Mouse (Mus musculus) WW6 (cell line): ENCODE results near the gene Appl2.
"Not testable (repeated sequence)": the region's sequence is repeated elsewhere in the genome, so short reads cannot be mapped to it uniquely, and the experiment has no call there.

ENCODE experiments used
- DNase-seq: peaks from one replicate; pipeline ENCODE4 v3.0.0-alpha.2; 2013; ENCODE audit warnings: low read depth, low spot score

Appl2 gene

DNA sequence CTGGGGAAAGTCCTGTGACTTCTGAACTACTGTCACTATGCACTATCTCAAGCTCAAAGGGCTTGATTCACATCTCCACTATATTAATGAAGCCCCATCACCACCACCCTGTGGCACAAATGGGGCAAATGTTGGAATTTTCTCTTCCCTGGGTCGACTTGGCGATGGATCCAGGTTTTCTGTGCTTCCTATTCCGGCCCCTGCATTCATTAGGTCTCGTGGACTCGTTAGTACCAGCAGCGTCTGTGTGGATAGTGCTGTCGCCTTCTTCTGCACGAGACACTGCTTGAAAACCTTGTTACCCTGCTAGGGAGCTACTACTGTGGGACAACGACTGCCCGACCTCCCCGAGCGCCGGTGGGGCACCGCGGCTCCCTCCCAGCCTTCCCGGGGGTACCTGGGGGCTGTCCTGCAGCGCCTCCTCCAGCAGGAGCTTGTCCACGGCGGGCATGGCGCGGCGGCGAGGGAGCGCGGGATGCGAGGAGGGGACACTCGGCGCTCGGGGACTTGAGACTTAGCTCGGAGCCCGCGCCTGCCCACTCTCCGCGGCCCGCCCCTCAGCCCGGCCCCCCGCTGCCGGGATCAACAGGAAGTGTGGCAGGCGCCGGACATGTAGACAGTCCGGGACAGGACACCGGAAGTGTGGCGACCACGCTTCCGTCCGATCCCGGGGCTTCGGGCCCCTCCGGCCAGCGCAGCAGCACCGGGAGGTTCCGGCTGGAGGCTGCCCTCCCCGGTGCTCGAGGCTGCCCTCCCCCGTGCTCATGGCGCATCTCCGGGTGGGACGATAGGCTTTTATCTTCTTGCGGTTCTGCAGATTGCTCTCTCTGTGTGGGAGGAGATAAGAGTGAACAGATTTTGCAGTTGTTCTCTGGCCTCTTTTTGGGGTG lies at the start of gene Appl2:
Appl2 (minus strand) TSS at position 608 of the 890 bp plus-strand sequence.
- peak; percentile 26 for DNase-seq

DNA sequence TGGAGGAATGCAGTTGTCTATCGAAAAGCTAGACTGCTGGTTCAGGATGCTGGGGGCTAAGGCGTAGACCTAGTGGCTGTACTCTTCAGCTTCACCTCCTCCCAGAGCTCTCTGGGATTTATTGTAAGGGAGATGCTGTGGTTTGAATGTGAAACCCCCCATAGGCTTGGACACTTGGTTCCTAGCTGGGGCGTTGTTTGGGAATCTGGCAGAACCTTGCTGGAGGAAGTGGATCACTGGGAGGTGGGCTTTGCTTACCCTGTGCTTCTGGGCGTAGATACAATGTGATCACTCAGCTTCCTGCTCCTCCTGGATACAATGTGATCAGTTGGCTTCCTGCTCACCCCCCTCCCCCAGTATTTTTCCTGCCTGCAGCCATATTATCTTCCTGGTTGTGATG lies 47.7 kb upstream of the Appl2 start:
- no peak for DNase-seq

GRCm38 (mm10) chr10:83692175-83692895 lies 43.8 kb upstream of the Appl2 start:
- no peak for DNase-seq

DNA sequence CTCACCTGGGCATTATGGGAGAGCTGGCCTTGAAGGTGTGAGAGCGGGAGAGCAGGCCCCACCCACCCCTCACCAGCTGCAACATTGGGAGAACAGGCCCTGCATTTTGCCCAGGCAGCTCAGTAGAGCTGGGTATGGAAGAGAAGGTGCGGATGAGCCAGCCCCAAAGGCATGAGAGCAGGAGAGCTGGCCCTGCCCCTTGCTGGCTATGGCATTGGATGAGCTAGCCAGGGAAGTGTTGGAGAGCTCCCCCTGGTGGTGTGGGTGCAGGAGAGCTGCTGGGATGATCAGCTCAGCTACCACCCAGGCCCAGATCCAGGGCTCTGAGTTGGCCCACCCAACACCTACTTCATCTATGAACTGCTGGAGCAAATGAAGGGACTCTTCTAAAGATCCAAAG lies 39.7 kb upstream of the Appl2 start:
- no peak for DNase-seq

DNA sequence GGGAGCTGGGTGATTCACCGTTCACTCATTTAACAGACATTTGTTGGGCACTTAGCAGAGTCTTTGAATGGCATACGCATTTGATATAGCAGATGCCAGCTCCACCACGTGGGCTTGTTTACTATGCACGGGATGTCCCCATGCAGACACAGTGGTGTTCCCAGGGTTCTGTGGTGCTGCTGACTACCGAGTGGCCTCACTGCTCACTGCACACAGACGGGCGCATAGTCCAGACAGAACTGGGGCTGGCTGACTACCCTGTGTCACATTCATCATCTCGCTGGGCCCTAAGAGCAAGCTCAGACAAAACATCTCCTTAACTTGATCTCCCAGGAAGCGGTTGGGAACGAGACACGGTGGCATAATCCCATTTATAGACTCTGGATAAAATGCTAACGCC lies 32.8 kb upstream of the Appl2 start:
- DNase-seq, result no peak

GRCm38 (mm10) chr10:83666556-83666955 lies 18.0 kb upstream of the Appl2 start:
- no peak for DNase-seq

DNA sequence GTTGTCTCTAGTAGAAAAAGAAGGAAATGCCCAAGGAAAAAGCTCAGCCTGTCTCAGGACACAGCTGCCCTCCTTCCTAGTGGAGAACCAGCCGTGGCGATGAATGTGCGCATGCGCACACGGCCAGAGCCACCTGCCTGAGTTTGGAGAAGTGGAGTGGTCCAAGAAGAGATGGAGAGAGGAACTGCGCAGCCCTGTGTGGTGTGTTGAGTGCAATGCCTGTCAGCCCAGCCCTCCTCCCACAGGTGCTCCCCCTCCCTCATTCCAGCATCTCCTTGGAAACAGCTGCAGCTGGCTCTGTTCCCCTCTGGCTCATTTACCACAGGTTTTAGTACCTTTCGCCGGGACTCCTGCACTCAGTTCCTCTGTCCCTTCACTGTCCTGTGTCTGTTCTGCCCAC lies 13.4 kb upstream of the Appl2 start:
- DNase-seq, result no peak

GRCm38 (mm10) chr10:83660605-83661004 lies 12.1 kb upstream of the Appl2 start:
- no peak for DNase-seq

DNA sequence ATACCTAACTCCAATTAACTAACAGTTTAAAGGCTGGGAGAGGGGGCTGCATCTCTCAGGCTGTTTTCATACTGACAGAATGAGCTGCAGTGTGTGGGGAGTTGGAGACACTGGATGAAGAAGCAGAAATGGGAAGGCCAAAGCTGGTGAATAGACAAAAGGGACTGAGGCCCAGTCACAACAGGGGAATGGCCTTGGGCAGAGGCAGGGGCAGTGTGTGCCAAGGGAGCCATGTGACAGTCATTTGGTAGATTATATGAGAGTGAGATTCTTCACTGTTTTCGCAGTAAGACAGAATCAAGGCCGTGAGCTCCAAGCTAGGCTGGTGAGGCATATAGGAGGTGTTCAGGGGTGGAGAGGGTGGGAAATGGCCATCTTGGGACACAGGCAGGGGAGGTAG lies 6.1 kb upstream of the Appl2 start:
- no peak for DNase-seq

DNA sequence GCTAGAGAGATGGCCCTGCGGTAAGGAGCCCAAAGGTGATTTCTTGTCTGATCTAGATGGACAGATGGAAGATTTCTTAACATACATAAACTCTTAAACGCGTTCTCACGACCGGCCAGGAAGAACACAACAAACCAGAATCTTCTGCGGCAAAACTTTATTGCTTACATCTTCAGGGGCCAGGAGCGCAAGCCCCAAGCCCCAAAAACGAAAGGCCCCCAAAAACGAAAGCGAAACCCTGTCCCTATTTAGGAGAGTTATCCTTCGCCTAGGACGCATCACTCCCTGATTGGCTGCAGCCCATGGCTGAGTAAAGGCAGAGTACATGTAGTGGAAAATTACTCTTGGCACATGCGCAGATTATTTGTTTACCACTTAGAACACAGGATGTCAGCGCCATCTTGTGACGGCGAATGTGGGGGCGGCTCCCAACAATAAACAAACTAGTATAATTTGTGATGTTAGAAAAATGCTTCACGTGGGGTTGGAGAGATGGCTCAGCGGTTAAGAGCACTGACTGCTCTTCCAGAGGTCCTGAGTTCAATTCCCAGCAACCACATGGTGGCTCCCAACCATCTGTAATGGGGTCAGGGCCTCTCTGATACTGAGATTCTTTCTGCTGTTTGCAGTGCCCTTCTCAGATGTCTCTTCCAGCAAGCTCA lies 3.8 kb upstream of the Appl2 start:
- DNase-seq, result not testable (repeated sequence)

DNA sequence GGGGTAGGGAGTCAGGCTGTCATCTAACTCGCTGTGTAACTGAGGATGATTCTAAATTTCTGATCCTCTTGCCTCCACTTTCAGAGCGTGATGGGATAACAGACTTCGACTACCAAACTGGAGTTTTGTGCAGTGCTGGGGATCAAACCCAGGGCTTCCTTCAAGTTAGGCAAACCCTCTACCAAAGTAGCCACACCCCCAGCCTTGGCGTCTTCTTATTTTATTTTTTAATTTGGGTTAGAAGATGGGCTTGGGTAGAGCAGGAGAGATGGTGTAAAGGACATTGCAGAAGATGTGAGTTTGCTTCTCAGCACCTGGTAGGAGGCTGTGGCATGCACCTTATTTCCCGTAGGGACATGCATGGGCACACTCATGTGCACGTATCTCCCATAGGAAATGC lies 499 bp upstream of the Appl2 start:
- no peak for DNase-seq

- DNase-seq, result no peak
Observed at GRCm38 (mm10) chr10:83646351-83646885, 2.1 kb downstream of the Appl2 start.

DNA sequence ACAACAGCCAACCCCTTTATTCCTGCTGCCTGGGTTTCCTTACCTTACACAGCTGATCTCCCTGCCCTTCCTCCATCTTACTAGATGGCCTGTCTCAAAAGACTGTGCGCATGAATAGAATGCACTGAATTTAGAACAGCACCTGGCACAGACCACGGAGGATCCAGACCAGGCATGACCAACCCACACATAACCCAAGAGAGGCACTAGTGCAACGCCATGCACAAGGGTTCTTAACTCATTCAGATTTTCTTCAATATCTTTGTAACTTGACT lies 2.9 kb downstream of the Appl2 start:
- DNase-seq, result no peak

DNA sequence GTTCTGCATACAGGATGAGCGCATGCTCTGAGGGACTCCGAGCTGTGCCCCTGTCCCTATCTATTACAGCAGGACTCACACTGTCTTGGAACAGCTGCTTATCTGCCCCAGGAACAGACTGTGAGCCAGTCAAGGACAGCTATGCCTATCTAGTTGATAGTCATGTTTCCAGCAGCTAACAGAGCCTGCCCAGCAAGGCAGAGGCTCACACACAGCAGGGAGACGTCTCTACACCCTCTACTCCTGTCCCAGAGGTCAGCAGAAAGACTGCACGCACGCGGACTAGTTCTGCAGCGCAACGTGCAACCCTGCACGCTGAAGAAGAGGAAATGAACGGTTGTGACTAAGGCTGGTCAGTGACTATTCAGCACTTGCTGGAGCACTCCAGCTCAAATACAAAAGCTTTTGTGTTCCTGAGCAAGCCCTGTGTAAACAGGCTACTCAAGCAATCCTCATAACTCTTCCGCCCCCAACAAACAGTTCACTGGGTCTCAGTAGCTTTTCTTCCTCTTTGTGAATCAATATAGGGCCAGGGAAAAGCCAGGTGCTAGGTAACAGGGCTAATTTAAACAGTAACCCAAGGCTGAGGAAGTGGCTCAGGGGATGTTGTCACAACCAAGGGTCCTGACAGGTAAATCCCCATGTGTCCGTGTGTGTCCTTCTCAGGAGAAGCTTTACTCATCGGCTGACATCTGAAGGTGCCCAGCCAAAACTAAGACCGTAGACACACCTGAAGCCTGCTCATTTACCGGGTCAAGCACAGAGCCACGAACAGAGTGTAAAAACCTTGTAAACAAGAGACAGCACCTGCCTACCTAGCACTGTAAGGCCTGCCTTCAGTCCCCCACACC lies 3.4 kb downstream of the Appl2 start:
- no peak for DNase-seq

GRCm38 (mm10) chr10:83644167-83644566 lies 4.4 kb downstream of the Appl2 start:
- DNase-seq, result no peak

- no peak for DNase-seq
Observed at GRCm38 (mm10) chr10:83641641-83642040, 6.9 kb downstream of the Appl2 start.

- no peak for DNase-seq
Observed at GRCm38 (mm10) chr10:83639881-83640386, 8.6 kb downstream of the Appl2 start.

- no peak for DNase-seq
Observed at GRCm38 (mm10) chr10:83637295-83637694, 11.2 kb downstream of the Appl2 start.

- no peak for DNase-seq
Observed at GRCm38 (mm10) chr10:83636191-83636590, 12.3 kb downstream of the Appl2 start.

- DNase-seq, result no peak
Observed at GRCm38 (mm10) chr10:83634461-83634860, 14.1 kb downstream of the Appl2 start.

DNA sequence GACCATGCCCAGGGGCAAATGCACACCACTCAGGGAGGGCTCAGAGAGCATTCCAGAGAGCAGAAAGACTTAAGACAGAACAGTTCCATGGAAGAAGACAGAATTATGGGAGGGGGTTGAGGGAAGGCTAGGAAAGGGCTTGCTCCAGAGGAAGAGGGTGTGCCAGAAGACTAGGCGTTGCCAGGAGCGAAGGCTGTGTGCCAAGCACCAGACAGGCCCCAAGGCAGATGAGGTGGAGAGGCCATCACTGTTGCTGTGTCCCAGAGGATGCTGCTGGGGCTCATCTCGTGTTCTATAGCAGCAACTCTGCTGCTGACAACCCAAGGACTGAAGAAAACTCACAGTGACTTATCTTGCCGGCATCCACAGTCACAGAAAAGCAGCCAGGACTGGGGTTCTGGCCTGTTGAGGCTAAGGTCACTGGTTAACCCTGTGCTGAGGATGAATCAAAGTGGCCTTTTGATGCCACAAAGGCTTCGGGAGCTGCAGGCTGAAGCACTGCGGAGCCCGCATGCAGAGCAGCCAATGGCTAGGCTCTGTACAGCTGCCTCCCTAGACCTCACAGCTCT lies 15.6 kb downstream of the Appl2 start:
- no peak for DNase-seq
